Mouse (Mus musculus): ENCODE results near the gene Snrnp40.

The Snrnp40 gene

GRCm38 (mm10) chr4:130379181-130379580, 19.2 kb downstream of the Snrnp40 start:
- in situ Hi-C loops (cut with MboI, MseI) = loop anchor here (5.0 to 25.0 kb wide), 6 partner anchors 153 to 1583 kb away; no protein-coding TSS in a partner anchor

DNA sequence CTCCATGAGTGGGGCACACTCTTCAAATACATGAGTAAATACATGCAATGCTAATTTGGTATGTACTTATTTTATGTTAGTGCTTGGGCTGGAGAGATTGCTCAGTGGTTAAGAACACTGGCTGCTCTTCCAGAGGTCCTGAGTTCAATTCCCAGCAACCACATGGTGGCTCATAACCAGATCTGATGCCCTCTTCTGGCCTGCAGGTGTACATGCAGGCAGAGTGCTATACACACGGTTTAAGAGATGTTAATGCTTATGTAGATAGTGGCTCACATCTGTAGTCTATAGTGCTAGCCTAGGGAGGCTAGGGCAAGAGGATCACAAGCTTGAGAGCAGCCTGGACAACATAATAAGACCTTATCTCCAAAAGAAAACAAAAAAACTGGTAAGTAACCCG, 20.5 kb downstream of the Snrnp40 start:
- in situ Hi-C loops (cut with MboI, MseI) = loop anchor here (10.0 to 25.0 kb wide), 4 partner anchors 476 to 1582 kb away; no protein-coding TSS in a partner anchor

- in situ Hi-C loops (cut with MboI, MseI) = loop anchor here (5.0 to 25.0 kb wide), 6 partner anchors 185 to 1575 kb away; partner anchors contain the start of gene Nkain1 (in 1 of the 2)
Measured at GRCm38 (mm10) chr4:130387256-130387655, 27.3 kb downstream of the Snrnp40 start.

- in situ Hi-C loops (cut with MboI, MseI) = loop anchor here (5.0 to 25.0 kb wide), 6 partner anchors 183 to 1573 kb away; partner anchors contain the start of gene Nkain1 (in 1 of the 2)
Measured at GRCm38 (mm10) chr4:130389496-130389895, 29.6 kb downstream of the Snrnp40 start.

DNA sequence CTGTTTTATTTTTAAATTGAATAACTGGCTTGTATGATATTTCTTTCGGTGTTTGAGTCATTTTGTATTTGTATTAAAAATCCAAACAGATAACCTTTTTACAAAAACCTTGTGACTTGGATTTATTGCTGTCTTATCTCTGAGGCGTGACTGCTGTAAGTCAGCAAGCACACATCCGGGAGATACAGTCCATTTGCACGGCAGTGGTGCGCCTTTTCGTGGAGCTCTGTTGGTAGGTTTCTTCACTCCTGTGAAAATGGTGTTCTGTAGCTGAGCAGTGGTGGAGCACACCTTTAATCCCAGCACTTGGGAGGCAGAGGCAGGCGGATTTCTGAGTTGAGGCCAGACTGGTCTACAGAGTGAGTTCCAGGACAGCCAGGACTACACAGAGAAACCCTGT, 30.0 kb downstream of the Snrnp40 start:
- in situ Hi-C loops (cut with MboI, MseI) = loop anchor here (5.0 to 25.0 kb wide), 7 partner anchors 182 to 1572 kb away; partner anchors contain the start of gene Nkain1 (in 1 of the 2)

GRCm38 (mm10) chr4:130391265-130391664, 31.3 kb downstream of the Snrnp40 start:
- in situ Hi-C loops (cut with MboI, MseI) = loop anchor here (5.0 to 25.0 kb wide), 4 partner anchors 186 to 1571 kb away; no protein-coding TSS in a partner anchor

All from T-helper 17 cell (primary cell).